Mouse (Mus musculus) cerebellum, postnatal 4 days (tissue): ENCODE results near the gene Dgkg.

Experiments
- DNase-seq, 2 experiments: peaks; one replicate each; pipeline ENCODE4 v3.0.0; 2022; ENCODE audit warnings: low spot score in 2 of 2, mixed read lengths in 1 of 2

The Dgkg gene

DNA sequence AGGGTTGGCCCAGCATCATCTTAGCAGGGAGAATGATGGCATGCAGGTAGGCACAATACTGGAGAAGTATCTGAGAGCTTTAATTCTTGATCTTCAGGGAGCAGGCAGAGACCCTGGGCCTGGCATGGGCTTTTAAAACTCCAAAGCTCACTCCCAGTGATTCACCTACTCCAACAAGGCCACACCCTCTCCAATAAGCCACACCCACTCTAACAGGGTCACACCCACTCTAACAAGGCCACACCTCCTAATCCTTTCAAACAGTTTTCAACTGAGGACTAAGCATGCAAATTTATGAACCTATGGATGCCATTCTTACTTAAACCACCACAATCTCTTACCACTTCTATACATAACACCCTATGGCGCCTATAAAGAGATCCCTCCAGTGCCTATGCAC is 11.8 kb downstream of the Dgkg start:
- DNase-seq = no peak

GRCm38 (mm10) chr16:22643460-22643859 is 13.6 kb downstream of the Dgkg start:
- no peak for DNase-seq

DNA sequence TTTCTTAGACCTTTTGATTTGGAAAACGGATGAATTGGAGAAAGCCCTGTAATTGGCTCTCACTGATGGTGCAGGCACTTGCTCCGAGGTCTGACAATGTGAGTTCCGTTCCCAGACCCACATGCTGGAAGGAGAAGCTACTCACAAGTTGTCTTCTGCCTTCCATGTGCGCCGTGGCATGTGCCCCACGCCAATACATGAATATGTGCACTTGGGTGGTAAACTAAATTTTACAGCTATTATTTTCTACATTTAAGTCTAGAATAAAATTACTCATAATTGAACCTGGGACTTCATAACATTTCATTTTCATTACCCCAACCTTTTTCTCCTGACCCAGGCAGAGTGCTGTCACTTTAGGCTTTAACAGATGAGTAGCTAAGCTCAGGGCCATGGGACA is 14.1 kb downstream of the Dgkg start:
- no peak for DNase-seq

DNA sequence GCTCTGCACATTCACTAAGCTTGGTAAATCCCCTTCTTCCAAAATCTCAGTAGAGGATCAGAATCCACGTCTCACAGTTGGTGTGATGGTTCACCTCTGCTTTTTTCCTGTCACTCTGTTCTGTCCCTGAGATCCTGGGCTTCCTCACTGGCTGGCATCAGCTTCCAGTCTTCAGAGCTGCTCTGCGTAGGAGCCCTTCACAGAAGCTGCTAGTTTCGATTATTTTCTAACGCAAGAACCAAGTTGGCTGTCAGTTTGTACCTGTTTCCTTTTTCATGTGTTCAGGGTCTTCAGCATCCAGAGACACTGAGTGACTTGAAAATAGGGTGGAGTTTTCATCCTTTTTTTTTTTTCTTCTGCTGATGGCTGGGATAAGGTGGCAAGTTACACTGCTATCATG is 15.0 kb downstream of the Dgkg start:
- no peak for DNase-seq

GRCm38 (mm10) chr16:22641588-22641987 is 15.4 kb downstream of the Dgkg start:
- no peak for DNase-seq

- DNase-seq = no peak
These were observed 19.7 kb downstream of the Dgkg start for GRCm38 (mm10) chr16:22637311-22637710.

DNA sequence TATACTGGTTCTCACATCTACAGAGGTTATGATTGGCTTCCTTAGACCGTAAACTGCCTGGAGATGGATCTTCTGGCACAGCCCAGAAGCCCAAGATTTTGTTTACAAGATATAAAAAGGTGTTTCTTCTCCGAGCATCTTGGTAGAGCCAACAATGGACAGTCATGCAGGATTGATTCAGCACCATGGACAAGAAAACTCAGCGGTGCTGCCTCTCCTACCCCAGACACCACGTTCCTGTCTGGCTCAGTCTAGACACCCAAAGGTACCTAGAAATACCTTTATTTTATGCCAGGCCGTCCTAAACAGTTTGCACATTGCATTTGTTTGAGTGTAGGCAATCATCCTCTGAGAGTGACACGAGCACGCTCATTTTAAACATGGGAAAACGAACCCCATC is 21.3 kb downstream of the Dgkg start:
- no peak for DNase-seq

GRCm38 (mm10) chr16:22633063-22633462 is 24.0 kb downstream of the Dgkg start:
- no peak for DNase-seq

DNA sequence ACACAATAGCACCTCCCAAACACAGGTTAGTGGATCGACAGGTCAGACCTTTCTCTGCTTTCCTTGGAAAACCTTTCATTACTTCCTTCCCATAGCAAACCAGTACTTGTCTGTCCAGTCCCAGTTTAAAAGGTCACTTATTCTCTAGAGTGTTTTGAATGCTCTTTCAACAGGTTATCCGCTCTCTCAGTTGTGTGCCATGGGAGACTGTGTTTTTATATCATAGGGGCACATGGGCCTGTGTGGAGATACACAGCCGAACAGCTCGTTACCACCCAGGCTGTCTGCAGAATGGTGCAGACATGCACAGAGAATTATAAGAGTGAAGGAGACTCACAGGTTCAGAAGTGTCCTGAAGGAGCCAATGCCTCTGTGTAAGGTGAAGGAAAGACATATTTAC is 26.7 kb downstream of the Dgkg start:
- DNase-seq = no peak

DNA sequence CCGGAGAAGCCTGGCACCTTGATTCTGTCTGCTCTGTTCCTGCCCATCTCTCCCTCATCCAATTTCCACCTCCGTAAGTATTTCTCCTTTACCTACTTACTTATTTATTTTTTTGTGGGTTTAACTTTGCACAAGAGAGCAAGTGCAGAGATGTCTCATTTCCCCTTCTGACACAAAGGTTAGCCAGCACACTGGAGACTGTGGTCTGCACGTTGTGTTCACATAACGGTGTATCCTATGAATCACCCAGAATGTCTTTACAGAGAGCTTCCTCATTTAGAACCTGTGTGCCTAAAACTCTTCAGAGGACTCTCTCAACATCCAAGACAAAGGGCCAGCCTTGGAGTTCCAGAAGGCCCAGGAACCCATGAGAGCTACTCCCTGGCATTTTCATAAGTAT is 27.1 kb downstream of the Dgkg start:
- no peak for DNase-seq

DNA sequence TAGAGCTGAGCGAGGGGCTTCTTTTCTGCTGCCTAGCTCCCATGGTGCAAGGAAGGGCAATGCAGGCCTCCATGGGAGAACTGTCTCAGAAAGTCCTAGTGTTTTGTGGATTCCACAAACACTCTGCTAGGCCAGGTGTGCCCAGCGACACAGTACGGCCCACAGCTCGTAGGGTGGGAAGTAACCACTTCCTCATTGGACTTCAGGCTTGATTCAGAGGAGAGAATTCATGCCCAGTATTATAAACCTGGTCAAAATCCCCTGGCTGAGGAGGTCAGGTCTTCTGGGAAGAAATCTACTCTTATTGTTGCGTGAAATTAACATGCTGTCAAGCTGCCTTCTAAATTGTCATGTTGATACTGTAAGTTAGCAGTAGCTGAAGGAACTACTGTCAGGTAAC is 31.0 kb downstream of the Dgkg start:
- no peak for DNase-seq

- no peak for DNase-seq
These were observed 31.6 kb downstream of the Dgkg start for GRCm38 (mm10) chr16:22625412-22625811.

DNA sequence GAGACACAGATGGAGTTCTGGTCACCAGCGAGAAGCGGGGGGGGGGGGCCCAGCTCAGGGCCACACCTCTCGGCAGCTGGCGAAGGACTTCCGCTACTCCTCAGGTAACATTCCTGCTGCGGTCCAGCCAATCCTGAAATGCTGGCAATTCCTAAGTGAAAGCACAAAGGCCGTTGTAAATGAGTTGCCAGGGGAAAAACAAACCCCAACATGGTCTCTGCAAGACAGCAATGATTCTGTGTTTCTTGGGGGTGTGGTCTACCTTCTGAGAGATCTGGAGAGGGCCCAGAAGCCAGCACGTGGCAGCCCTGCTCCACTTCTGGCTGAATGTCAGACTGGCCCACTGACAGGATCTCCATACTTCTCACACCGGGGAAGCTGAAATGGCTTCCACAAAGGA is 34.7 kb downstream of the Dgkg start:
- DNase-seq = no peak

DNA sequence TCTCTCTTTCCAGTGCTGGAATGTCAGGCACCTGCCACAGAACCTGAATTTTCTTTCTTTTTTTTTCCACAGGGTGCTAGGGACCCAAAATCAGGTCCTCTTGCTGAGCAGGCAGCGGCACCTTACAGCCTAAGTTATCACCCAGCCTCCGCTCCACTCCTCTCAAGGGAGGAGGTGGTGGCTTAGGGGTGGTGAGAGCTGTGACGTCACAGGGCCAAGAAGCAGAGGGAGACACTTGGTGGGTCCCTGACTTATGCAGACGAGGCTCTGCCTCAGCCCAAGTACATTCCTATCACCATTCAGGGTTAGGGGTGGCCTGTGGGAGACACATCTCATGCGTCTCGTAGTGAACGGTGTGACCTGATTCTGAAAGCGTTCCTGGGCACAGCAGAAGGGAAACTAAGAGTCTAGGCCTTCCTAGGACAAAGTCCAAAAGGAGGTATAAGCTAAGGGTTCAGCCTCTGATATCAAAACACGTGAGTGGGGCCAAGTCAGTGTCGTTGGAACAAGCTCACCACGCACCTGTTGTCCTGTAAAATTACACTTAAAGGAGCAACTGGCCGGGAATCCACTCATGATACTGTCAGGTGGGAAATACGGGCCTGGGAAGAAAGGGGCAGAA is 35.6 kb downstream of the Dgkg start:
- no peak for DNase-seq

GRCm38 (mm10) chr16:22618424-22619056 is 38.5 kb downstream of the Dgkg start:
- DNase-seq = no peak

DNA sequence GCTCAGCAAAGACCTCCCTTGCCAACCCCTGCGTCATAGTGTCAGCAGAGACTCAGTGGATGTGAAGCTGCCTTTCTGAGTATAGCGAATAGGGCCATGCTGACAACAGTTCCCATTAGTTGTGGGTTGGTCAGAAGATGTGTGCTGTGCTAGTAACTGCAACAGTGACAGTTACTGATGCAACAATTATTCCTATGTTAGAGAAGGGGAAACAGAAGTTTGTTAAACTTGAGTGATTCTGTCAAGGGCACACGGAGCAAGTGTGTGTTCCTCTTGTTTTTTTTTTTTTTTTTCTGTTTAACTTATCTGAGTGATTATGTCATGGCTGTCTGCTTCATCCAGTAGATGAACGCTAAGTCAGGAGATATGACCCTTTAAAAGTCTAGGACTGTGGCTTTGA is 41.2 kb downstream of the Dgkg start:
- DNase-seq = no peak

GRCm38 (mm10) chr16:22613186-22614073 is 43.6 kb downstream of the Dgkg start:
- no peak for DNase-seq

DNA sequence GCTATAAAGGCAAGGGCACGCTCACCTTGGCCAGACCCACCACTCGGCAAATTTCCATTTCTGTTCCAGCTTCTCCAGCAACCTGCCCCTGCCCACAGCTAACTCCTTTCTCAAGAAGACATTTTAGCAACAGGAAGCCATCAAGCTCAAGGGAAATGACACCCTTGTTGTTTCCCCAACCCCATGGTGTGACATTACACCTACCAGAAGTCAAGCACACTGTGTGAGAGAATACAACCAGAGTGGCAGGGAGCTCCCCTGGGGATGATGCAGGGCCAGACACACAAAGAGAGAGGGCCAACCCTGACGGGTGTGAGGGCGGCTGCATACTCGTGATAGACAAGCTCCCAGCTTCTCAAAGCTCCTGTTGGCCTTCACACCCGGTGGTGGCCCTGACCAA is 49.0 kb downstream of the Dgkg start:
- no peak for DNase-seq

DNA sequence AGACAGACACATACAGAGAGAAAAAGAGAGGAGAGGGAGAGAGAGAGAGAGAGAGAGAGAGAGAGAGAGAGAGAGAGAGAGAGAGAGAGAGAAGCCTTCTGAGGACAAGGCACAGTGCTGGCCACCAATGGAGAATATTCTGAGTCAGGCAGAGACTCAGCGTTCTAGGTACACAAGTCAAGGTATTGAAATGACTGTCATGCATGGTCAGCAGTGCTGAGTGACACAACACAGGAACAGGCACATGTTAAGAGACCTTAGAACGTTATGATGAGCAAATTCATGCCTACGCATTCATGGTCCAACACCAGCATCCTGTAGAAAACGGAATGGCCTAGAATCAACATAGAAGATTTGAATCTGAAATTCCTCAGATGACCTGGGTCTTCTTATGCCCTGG is 50.0 kb downstream of the Dgkg start:
- DNase-seq = no peak

GRCm38 (mm10) chr16:22602399-22602798 is 54.6 kb downstream of the Dgkg start:
- DNase-seq = no peak

DNA sequence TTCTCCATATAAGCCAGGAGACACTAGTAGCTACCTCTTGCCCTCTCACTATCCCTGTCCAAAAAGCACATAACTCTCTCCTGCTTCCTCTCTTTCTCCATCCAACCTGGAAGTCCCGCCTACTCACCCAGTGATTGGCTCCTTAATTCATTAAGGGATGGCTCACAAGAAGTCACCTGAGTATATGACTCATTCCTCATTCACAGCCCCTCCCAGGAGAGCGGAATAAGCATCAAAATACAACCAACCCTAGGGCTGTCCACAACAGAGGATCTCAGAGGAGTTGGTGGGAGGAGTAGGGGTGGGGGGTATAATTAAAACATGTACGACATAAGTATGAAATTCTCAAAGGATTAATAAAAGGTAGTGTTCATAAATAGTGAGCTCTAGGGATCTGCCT is 55.3 kb downstream of the Dgkg start:
- DNase-seq = no peak

DNA sequence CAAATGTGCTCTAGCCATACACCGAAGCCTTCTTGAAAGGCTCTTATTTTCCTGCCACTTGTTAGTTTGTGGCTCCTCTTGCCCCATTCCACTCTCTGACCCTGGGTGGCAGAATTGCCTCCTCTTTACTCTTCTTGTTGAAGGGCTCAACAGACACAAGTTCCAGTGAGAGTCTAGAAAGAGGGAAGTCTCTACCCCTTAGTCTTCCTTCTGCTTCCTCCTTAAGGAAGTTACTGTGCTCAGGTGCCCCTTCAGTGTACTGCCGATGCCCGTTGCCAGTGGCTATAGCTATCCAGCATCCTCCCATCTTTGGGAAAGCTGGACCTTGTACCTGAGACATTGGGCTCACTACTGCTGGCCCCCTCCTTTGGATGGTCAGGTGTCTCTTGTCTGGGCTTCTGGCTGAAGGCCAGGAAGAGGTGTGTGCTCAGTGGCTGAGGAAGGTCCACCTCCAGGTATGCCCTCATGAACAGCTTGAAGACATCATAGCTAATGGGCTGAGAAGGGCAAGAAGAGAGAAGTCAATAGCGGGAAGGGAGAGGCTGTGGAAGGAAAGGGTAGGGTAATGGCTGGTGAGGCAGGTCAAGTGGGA is 56.8 kb downstream of the Dgkg start:
- DNase-seq = no peak

GRCm38 (mm10) chr16:22598741-22599140 is 58.3 kb downstream of the Dgkg start:
- no peak for DNase-seq
